Mouse (Mus musculus) hindbrain, postnatal 0 days (tissue): Measurements from ENCODE around the gene Cyp2b9. TPM values are rescaled to one million over a fixed set of nuclear protein-coding genes. Genes with fewer than 3 reads are reported as not detected.
"Not testable (repeated sequence)": the region's sequence is repeated elsewhere in the genome, so short reads cannot be mapped to it uniquely, and the experiment has no call there.

Experiments
- ATAC-seq: fragments of 200-750 bp; cut with Nextera tagmentation; 2 replicates; pipeline ENCODE4 v1.8.0; 2017; ENCODE audit warnings: mild to moderate bottlenecking, moderate TSS enrichment, moderate library complexity
- DNase-seq: peaks from one replicate; pipeline ENCODE4 v3.0.0-alpha.2; 2015; ENCODE audit warnings: low spot score
- H3K27ac ChIP-seq: fragments of 300-500 bp; sonication (generic); 2 replicates; pipeline ENCODE4 v1.5.1; 2014; ENCODE audit warnings: mild to moderate bottlenecking
- H3K27me3 ChIP-seq: fragments of 300-500 bp; sonication (generic); 2 replicates; pipeline ENCODE4 v1.6.1; 2014; ENCODE audit warnings: low read length, mixed read lengths; ENCODE audit not compliant: insufficient read depth
- H3K36me3 ChIP-seq: fragments of 300-500 bp; sonication (generic); 2 replicates; pipeline ENCODE4 v1.6.1; 2014; ENCODE audit warnings: low read length, mixed read lengths; ENCODE audit not compliant: insufficient read depth
- H3K4me1 ChIP-seq: fragments of 300-500 bp; sonication (generic); 2 replicates; pipeline ENCODE4 v1.6.1; 2014; ENCODE audit warnings: antibody characterized with exemption, low read length, mixed read lengths; ENCODE audit not compliant: insufficient read depth
- H3K4me2 ChIP-seq: fragments of 300-500 bp; sonication (generic); 2 replicates; pipeline ENCODE4 v1.6.1; 2014; ENCODE audit warnings: low read depth, mild to moderate bottlenecking, low read length, moderate library complexity, mixed read lengths
- H3K4me3 ChIP-seq: fragments of 300-500 bp; sonication (generic); 2 replicates; pipeline ENCODE4 v1.5.1; 2014; ENCODE audit warnings: low read length
- H3K9ac ChIP-seq: fragments of 300-500 bp; sonication (generic); replicated peaks from 2 replicates; pipeline ENCODE4 v1.6.1; 2014; ENCODE audit warnings: mild to moderate bottlenecking, low read length, moderate library complexity, mixed read lengths
- H3K9me3 ChIP-seq: fragments of 300-500 bp; sonication (generic); 2 replicates; pipeline ENCODE4 v1.6.1; 2016; ENCODE audit warnings: low read length, mixed read lengths
- CTCF ChIP-seq: IDR thresholded peaks from 2 replicates; pipeline ENCODE4 v1.5.1; 2016; ENCODE audit warnings: antibody characterized with exemption, control low read depth, low read depth
- WGBS: fragments of 180-500 bp; shearing (Covaris S2); extraction: QIAGEN DNeasy Blood & Tissue Kit; methylation state at CpG from one replicate; pipeline ENCODE4 v1.1.7; 2014; 5-methylcytosine and 5-hydroxymethylcytosine counted together
- polyA plus RNA-seq: library from polyadenylated mRNA; unstranded; fragments of >200 nt; fragmentation: Nextera tagmentation; extraction: Ambion mirVana; gene quantifications from 2 replicates; pipeline ENCODE4 v1.2.1, GENCODE M21; 2015
- total RNA-seq: library from RNA; depleted of rRNA; stranded (reverse); fragments of >200 nt; gene quantifications from 2 replicates; pipeline ENCODE4 v1.2.3, GENCODE M21; 2014; rRNA removed

Gene Cyp2b9
- total RNA-seq = not detected in 2 replicates
- not detected in 2 replicates for polyA plus RNA-seq

- H3K36me3 ChIP-seq, DNase-seq, H3K9me3 ChIP-seq, H3K27me3 ChIP-seq, H3K4me2 ChIP-seq, H3K4me3 ChIP-seq, H3K4me1 ChIP-seq, H3K27ac ChIP-seq, ATAC-seq, H3K9ac ChIP-seq: not testable (repeated sequence)
- WGBS = 68% methylated on average over 2 of the region's 3 CpGs
Observed at GRCm38 (mm10) chr7:26173111-26173510, at the start of gene Cyp2b9. TSS of gene Cyp2b9 (plus strand) at chr7:26173411.

GRCm38 (mm10) chr7:26139623-26140022, 33.6 kb upstream of the Cyp2b9 start:
- H3K27ac ChIP-seq, H3K9me3 ChIP-seq, ATAC-seq, H3K36me3 ChIP-seq, H3K4me1 ChIP-seq, H3K9ac ChIP-seq, H3K4me3 ChIP-seq, H3K27me3 ChIP-seq, DNase-seq, H3K4me2 ChIP-seq: not testable (repeated sequence)
- no CpG with 5 or more reads among the region's 2 CpGs for WGBS

DNA sequence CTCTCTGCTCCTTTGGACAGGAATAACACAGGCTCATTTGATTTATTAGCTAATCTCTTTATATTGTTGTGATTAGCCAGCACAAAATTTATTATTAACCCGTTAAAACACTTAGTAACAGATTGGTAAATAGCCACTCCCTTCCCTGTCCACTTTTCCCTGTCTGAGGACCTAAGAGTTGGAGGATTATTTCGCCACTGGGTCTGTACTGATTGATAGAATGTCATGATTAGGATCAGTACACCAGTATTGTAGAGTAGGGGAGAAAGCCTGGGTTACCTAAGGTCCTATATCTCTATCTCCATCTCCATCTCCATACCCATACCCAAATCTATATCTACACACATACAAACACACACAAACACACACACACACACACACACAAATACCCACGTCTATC, 29.6 kb upstream of the Cyp2b9 start:
- not testable (repeated sequence) for H3K4me2 ChIP-seq, H3K36me3 ChIP-seq, H3K4me1 ChIP-seq, H3K27ac ChIP-seq, ATAC-seq, H3K4me3 ChIP-seq, DNase-seq, H3K9ac ChIP-seq, H3K27me3 ChIP-seq, H3K9me3 ChIP-seq
- WGBS = 58% methylated on average over 1 of the region's 3 CpGs

DNA sequence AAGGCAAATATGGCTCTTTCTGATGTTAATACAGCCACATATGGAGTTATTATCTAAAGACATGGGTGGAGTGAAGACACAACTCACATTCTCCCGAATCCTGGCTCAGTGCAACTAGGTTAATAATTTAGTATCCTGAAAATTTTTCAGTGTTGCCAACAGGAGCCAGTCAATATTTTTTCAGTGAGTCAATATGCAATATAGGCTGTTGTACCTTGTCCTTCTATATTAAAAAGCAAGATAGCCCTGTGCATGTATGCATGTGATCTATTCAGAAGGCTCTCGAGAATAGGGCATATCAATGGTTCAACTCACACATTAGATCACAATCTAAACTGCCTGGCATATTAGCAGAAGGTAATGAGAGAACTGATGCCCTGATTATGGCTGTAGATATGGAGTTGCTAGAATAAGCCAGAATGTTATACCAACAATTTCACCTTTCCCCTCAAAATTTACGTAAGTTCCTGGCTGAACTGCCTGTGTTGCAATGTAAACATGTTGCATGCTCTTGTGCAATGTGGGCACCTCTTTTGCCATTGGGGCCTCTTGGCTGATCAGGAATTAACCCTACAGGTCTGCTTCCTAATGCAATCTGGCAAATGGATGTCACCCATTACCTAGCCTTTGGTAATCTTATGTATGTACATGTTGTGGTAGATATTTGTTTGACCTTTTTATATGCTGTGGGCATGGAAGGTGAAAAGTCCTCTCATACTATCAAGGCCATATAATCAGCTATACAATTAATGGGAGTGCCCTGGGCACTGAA, 4.3 kb upstream of the Cyp2b9 start:
- not testable (repeated sequence) for H3K27ac ChIP-seq, H3K9me3 ChIP-seq, H3K27me3 ChIP-seq, H3K36me3 ChIP-seq, H3K4me1 ChIP-seq, H3K4me3 ChIP-seq, H3K4me2 ChIP-seq, ATAC-seq, DNase-seq, H3K9ac ChIP-seq
- WGBS = 72% methylated on average over 2 of the region's 3 CpGs

GRCm38 (mm10) chr7:26201083-26201482, 27.9 kb downstream of the Cyp2b9 start:
- Histone ChIP-seq H3K4me3 (no peak overlapping the region), H3K4me1 (no peaks in the 10 kb centered on the region), H3K9ac (no peak overlapping the region), H3K27ac (no peak overlapping the region), H3K4me2 (no peak overlapping the region), H3K36me3 (no peaks in the 10 kb centered on the region), H3K9me3 (peaks cover 6% of the 10 kb centered on the region; the same call in 1 of the 2 replicates), H3K27me3 (no peaks in the 10 kb centered on the region)
- TF ChIP-seq CTCF = no peak
- ATAC-seq (no peak), DNase-seq (no peak)
- 31% methylated on average over 2 of the region's 2 CpGs for WGBS

GRCm38 (mm10) chr7:26260034-26260433, 86.8 kb downstream of the Cyp2b9 start, which contains the start of gene Vmn1r184:
TSS of gene Vmn1r184 (plus strand) at chr7:26260334.
- H3K27ac ChIP-seq, H3K9me3 ChIP-seq, DNase-seq, H3K4me1 ChIP-seq, H3K27me3 ChIP-seq, H3K4me3 ChIP-seq, H3K9ac ChIP-seq, ATAC-seq, H3K36me3 ChIP-seq, H3K4me2 ChIP-seq: not testable (repeated sequence)
- 84% methylated on average over 1 of the region's 1 CpGs for WGBS

Other genes with a start within 250 kb of the Cyp2b9 start
- 0.10 TPM in 1 of 2 replicates, not detected in the other for gene Cyp2b13, start 111.9 kb upstream of the Cyp2b9 start, total RNA-seq
- not detected in 2 replicates for gene Cyp2b13, start 111.9 kb upstream of the Cyp2b9 start, polyA plus RNA-seq
- not detected in 2 replicates for gene Vmn1r184, start 86.9 kb downstream of the Cyp2b9 start, total RNA-seq
- not detected in 2 replicates for gene Vmn1r184, start 86.9 kb downstream of the Cyp2b9 start, polyA plus RNA-seq
- not detected in 2 replicates for gene Cyp2a4, start 133.8 kb downstream of the Cyp2b9 start, total RNA-seq
- gene Cyp2a4, start 133.8 kb downstream of the Cyp2b9 start, polyA plus RNA-seq = not detected in 2 replicates
- gene Nlrp9c, start 230.3 kb downstream of the Cyp2b9 start, total RNA-seq = not detected in 2 replicates
- not detected in 2 replicates for gene Nlrp9c, start 230.3 kb downstream of the Cyp2b9 start, polyA plus RNA-seq